Mouse (Mus musculus) C3H10T1/2 (cell line): ENCODE measurements around the gene Spib. TPM values are rescaled to one million over a fixed set of nuclear protein-coding genes. Genes with fewer than 3 reads are reported as not detected.

Source experiments
- polyA plus RNA-seq, 2 experiments: library from polyadenylated mRNA; unstranded; fragments of >200 nt; fragmentation: generic; extraction: Trizol; gene quantifications; one replicate each; pipeline ENCODE4 v1.2.1; 2012; ENCODE audit warnings: missing spikeins in 2 of 2

Spib gene
- under 1 TPM in 1 of 2 experiments, not detected in 1; 0.83 TPM for polyA plus RNA-seq

DNA sequence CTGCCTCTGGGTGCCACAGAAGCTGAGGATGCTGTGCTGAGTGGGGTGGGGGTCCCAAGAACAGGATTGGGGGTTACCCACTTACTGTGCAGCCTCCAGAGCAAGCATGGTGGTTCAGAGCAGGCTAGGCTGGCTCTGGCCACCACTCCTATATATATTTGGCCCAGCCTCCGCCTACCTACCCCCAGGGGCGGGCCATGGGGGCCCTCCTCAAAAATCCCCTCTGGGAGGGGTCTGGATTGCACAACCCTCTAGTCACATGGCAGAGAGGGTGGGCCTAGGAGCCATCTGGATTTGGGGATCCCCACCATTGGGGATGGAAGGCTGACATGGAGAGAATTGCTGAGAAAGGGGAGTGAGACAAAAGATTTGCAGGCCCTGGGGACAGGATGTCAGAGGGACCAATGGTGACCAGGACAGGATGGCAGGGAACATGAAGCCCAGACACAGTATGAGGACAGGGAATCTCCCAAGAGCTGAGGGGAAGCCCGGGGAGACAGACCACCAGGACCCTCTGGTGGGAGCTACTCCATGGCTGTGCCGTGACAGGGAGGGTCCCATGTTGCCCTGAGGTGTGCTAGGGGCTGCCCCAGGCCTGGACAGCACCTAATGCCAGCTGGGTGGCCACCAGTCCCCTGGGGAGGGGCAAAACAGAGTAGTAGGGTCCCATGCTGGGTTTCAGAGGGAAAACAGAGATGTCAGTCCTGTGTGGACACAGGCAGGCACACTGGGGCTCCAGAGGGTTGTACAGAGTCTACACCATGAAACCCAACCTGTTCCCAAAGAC, at the start of gene Spib:
Gene Spib, minus strand, starts transcription at position 126 of the 787 bp plus-strand sequence.

DNA sequence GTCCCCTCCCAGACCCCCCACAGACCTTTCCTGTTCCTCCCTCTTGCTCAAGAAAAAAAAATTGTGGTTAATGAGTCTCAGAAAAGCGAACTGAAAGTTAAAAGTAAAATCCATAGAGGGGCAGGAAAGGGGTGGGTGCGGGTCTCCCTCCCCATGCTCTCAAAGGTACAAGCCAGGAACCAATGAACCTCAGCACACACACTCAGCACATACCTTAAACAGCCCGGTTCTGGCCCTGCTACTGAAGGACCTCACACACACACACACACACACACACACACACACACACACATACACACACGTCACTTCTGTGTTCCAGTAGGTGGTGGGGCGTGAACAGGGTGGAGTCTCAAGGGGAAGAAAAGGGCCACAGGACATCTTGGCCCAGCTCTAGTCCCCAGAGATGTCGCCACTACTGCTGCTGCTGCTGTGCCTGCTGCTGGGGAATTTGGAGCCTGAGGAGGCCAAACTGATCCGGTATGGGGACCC, 40.4 kb upstream of the Spib start, which contains the start of gene Napsa:
Gene Napsa, plus strand, starts transcription at position 168 of the 489 bp plus-strand sequence.

DNA sequence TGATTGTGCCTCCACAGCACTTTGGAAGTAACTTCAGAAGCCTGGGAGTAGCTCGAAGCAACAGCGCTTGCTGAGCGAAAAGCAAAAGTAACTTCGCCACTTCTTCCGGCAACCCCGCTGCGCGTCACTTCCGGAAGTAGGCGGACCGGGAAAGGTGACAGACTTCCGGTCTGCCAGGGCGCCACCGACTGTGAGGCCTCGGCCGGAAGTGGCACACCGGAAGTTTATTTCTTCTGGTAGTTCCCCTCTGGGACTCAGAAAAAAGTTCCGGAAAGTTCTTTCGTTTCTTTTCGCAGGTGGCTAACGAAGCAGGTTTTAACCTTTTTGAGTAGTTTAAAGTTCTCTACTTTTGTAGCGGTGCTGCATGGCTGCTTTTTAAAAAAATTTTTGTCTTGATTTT, 22.0 kb upstream of the Spib start, which contains the start of gene Nr1h2:
Gene Nr1h2, minus strand, starts transcription at position 126 of the 400 bp plus-strand sequence.

GRCm38 (mm10) chr7:44548497-44549087, 16.7 kb upstream of the Spib start, which contains the start of gene Pold1:
Gene Pold1, minus strand, starts transcription at chr7:44548849.

DNA sequence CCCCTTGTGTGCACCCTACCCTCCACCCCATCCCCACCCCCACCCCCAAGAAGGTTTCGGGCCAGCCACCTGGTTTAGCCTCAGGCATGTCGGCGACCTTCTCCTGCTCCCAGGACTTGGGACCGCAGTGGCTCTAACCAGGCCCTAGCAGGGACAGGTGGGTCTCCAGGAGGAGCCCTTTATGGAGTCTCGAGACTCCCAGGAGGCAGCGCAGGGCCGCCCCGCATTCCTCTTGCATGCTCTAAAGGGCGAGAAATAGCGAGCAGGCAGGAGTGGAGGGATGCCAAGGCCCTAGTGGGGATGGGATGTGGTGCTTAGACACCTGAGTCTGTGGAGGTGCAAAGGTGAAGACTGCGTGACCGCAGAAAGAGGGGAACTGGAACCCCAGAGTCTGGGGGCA, 7.4 kb downstream of the Spib start, which contains the start of gene Mybpc2:
Gene Mybpc2, minus strand, starts transcription at position 155 of the 400 bp plus-strand sequence.

DNA sequence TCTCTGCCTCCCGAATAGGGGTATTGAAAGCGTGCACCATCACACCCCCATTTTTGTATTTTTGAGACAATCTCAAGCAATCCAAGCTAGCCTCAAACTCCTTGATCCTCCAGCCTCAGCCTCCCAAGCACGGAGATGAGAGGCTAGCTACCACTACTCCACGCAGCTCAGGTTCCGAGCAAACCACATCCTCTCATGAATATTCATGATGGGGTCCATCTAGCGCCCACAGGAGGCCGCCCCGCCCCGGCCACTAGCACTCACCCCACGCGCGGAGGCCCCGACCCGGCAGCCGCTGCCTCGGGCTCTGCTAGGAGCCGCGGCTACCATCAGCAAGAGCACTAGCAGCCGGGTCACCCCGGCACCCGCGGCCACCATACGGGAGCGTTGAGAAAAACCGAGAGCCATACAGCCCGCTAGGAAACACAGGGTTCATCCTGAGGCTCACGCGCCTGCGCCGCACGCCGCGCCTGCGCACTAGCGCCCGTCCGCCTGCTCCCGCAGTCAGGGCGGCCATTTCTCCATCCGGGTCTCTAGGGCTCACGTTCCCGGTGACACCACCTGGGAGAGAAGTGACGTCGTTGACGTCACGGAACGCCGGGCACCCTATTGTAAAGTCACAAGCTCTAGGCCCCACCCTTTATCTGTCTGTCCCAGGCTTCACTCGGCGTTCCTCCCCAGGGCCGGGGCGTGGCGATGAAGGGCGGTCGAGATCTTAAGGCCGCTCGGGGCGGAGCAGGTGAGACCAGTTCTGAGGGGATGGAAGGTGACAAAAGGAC, 35.7 kb downstream of the Spib start, which contains the start of the genes Emc10 and Fam71e1:
Gene Emc10, minus strand, starts transcription at position 538 of the 779 bp plus-strand sequence.
Gene Fam71e1, plus strand, starts transcription at position 590 of the 779 bp plus-strand sequence.

Other genes starting within 250 kb of the Spib start
- gene Clec11a, start 225.2 kb downstream of the Spib start, polyA plus RNA-seq, result 1 to 10 TPM in 1 of 2 experiments, under 1 TPM in 1; 0.39 to 2.5 TPM
- gene Shank1, start 221.8 kb downstream of the Spib start, polyA plus RNA-seq, result under 1 TPM in 1 of 2 experiments, not detected in 1; 0.07 TPM
- gene Syt3, start 148.0 kb downstream of the Spib start, polyA plus RNA-seq, result under 1 TPM; 0.01 to 0.21 TPM
- under 1 TPM; 0.04 to 0.28 TPM for gene 1700008O03Rik, start 146.3 kb downstream of the Spib start, polyA plus RNA-seq
- under 1 TPM; 0.01 to 0.22 TPM for gene Lrrc4b, start 103.1 kb downstream of the Spib start, polyA plus RNA-seq
- not detected for gene Aspdh, start 66.7 kb downstream of the Spib start, polyA plus RNA-seq
- gene Josd2, start 64.1 kb downstream of the Spib start, polyA plus RNA-seq, result 100 to 1,000 TPM; 107 to 119 TPM
- 100 to 1,000 TPM in 1 of 2 experiments, 10 to 100 TPM in 1; 94.2 to 161 TPM for gene Emc10, start 35.5 kb downstream of the Spib start, polyA plus RNA-seq
- 1 to 10 TPM; 2.9 to 7.9 TPM for gene Fam71e1, start 35.5 kb downstream of the Spib start, polyA plus RNA-seq
- gene Mybpc2, start 7.4 kb downstream of the Spib start, polyA plus RNA-seq, result under 1 TPM in 1 of 2 experiments, not detected in 1; 0.07 TPM
- gene Pold1, start 16.8 kb upstream of the Spib start, polyA plus RNA-seq, result 100 to 1,000 TPM in 1 of 2 experiments, 10 to 100 TPM in 1; 32.0 to 112 TPM
- 100 to 1,000 TPM in 1 of 2 experiments, 10 to 100 TPM in 1; 64.4 to 108 TPM for gene Nr1h2, start 21.9 kb upstream of the Spib start, polyA plus RNA-seq
- under 1 TPM; 0.05 to 0.11 TPM for gene Napsa, start 40.3 kb upstream of the Spib start, polyA plus RNA-seq
- under 1 TPM in 1 of 2 experiments, not detected in 1; 0.01 TPM for gene Kcnc3, start 58.6 kb upstream of the Spib start, polyA plus RNA-seq
- gene Myh14, start 138.8 kb upstream of the Spib start, polyA plus RNA-seq, result under 1 TPM in 1 of 2 experiments, not detected in 1; 0.02 TPM
- not detected for gene Izumo2, start 176.7 kb upstream of the Spib start, polyA plus RNA-seq
- gene Vrk3, start 216.3 kb upstream of the Spib start, polyA plus RNA-seq, result 10 to 100 TPM; 18.9 to 34.2 TPM
- gene Zfp473, start 219.0 kb upstream of the Spib start, polyA plus RNA-seq, result under 1 TPM; 0.05 to 0.45 TPM